Mouse (Mus musculus) kidney, adult 18-20 months (tissue): Measurements from ENCODE around the gene Pitpnm2.
A peak's percentile ranks its signal among the peaks of the same experiment; 100 is the strongest.

Experiments
- DNase-seq: peaks from one replicate; pipeline ENCODE4 v3.0.0; 2021

The Pitpnm2 gene

DNA sequence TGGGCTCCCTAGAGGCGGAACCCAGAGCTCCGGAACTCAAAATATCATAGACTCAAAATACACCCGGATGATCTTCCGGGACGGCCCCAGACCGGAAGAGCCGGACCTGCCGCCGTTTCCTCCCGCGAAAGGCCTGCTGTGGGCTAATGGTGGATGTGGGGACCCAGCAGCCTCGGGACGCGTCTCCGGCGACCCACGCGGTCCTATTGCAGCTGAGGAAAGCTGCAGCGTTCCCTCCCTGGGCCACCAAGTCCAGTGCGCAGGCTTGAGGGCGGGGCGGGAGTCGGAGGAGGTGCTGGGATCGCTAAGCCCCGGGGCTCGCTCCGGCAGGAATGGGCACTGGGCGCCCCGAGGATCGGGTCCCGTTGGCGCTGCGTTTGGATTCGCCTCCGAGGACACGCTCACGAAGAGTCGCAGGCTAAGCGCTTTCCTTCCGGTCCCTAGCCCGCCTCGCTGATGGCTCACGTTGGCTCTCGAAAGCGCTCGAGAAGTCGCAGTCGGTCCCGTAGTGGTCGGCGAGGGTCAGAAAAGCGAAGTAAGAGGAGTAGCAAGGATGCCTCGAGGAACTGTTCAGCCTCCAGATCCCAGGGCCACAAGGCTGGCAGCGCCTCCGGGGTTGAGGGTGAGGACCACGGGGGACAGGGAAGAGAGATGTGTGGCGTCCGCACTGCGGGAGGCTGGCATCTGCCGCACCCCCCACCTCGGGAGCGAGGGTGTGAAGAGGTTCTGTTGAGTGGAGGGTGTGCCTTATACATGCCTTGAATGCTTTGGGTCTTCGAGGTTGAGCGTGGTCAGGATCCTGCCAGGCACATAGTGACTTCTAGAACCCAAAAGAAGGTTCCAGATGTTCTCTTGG lies 133.3 kb downstream of the Pitpnm2 start, which contains the start of gene Arl6ip4:
TSS of gene Arl6ip4 (plus strand) at position 100 of the 856 bp plus-strand sequence.
- peak; percentile 83 for DNase-seq

- no peak for DNase-seq
Measured at GRCm38 (mm10) chr5:124115531-124115930, 134.0 kb downstream of the Pitpnm2 start.

DNA sequence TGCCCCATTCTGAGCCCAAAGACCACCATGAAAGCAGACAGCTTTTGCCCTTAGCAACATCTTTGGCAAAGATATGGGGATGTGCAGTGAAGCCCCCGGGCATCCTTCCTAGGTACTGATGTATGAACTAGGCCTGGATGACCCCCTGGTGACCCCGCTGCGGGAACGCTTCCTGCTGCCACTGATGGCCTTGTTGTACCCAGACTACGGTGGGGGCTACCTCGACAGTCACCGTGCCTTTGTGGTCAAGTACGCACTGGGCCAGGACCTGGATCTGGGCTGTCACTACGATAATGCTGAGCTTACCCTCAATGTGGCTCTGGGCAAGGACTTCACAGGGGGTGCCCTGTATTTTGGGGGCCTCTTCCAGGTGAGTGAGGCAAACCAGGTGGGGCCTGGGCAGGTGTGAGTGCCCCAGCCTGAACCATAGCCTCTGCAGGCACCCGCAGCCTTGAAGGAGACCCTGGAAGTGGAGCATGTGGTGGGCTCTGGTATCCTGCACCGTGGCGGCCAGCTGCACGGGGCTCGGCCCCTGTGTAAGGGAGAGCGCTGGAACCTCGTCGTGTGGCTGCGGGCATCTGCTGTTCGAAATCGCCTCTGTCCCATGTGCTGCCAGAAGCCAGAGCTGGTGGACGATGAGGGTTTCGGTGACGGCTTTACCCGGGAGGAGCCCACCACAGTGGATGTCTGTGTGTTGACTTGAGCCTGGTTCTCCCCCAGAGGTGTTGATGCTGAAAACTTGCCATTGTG lies 135.1 kb downstream of the Pitpnm2 start:
- DNase-seq: no peak

GRCm38 (mm10) chr5:124113030-124113429 lies 136.5 kb downstream of the Pitpnm2 start:
- DNase-seq: peak; percentile 65

DNA sequence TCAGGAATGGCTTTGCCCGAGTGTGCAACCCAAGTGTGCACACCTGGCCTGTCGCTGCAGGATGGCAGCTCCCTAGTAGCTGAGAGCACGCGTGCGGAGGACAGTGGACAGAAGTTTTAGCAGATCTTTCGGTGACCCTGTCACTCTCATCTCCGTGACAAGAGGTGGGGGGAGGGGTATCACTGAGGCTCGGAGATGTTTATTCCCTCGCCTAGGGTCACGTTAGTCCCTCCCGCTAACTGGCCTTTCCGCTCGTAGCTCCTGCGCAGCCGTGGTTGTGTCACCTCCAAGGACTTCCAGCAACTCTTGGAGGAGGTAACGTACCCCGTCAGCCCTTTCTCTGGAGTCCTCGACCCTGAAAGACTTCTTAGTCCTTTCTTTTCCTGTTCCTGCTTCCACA lies 137.0 kb downstream of the Pitpnm2 start:
- no peak for DNase-seq

GRCm38 (mm10) chr5:124111742-124112497 lies 137.6 kb downstream of the Pitpnm2 start, which contains the start of gene Ogfod2:
Ogfod2 (plus strand) TSS chr5:124112297.
- DNase-seq: peak; percentile 96

DNA sequence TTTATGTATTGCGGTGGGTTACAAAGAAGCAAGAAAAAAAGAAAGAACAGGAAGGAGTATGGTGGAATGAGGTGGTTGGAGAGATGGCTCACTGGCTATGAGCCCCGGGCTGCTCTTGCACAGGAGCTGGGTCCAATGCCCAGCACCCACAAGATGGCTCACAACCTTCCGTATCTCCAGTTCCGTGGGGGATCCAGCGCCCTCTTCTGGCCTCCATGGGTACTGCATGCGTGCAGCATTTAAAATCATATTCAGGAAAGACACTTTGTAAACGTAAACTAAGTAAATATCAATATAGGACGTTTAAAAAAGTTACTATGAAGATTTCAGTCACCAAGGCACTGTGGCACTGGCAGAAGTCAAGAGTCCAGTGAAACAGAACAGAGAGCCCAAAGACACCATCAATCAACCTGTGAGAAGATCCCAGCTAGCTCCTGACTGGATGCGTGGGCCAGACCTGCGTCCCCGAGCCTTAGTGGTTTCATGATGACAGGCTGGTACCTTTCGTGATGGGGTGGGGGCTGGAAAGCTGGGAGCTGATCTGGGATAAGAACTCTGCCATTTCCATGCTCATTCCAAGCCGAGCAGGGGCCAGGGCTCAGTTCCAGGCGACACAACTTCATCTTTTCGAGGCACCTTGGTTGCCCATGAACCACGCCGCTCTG lies 138.4 kb downstream of the Pitpnm2 start:
- DNase-seq: peak; percentile 56

DNA sequence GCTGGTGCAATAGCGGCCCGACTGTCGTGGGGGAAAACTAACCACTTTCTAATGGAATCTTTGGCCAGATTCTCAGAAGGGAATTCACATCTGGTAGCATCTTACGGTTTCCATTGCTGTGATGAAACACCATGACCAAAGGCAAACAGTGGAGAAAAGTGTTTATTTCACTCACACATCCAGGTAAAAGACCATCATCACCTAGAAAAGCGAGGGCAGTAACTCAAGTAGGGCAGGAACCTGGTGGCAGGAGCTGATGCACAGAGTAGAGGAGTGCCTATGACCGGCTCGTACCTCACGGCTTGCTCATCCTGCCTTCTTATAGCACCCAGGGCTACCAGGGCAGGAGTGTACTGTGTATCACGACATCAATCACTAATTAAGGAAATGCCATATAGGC lies 146.0 kb downstream of the Pitpnm2 start:
- no peak for DNase-seq

DNA sequence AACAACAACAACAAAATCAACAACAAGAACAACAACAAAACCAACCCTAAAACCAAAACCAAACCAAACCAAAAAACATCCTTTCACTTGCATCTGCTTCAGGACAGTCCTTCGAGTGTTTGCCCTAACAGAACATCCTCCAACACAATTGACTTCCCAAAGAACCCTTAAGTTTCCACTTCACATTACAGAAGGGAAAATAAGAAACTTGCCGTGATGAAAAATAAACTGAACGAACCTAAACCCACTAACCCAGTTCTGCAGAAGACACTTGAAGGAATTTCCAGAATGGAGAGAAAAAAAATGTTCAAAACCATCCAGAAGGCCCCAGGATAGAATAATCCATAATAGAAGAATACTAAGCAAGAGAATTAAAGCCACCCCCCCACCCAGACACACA lies 146.5 kb downstream of the Pitpnm2 start:
- no peak for DNase-seq

GRCm38 (mm10) chr5:124102326-124102725 lies 147.2 kb downstream of the Pitpnm2 start:
- no peak for DNase-seq

DNA sequence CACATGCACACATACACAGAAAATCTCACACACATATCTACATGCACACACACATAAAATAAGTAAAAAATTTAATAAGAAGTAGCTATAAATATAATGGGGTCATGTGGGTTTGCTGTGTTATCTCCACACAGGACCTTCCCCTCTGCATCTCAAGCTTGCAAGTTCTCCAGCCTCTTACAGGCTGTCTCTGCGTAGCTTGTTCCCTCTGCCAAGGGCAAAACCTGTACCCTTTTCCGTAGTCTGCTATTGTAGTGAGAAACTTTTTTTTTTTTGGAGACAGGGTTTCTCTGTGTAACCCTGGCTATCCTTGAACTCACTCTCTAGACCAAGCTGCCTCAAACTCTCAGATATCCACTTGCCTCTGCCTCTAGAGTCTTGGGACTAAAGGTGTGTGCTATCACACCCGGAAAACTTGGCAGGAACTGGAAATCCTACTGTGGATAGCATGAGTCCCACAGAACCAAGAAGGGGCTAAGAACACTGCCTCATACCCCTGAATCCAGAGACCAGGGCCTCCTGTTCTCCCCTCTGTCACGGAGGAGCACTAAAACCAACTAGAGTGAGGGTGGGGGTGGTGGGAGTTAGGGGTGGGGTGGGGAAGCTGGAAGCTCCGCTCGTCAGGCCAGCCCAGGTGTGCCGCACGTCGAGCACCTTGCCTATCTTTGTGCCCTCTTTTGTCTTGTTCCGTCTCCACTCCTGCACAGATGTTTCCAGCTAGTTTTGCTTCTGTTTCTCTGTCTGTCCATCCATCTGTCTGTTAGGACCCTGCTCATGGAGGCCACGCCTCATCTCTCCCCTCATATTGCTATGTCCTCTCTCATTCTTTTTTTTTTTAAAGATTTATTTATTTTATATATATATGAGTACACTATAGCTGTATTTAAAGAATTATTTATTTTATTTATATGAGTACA lies 149.2 kb downstream of the Pitpnm2 start:
- no peak for DNase-seq

DNA sequence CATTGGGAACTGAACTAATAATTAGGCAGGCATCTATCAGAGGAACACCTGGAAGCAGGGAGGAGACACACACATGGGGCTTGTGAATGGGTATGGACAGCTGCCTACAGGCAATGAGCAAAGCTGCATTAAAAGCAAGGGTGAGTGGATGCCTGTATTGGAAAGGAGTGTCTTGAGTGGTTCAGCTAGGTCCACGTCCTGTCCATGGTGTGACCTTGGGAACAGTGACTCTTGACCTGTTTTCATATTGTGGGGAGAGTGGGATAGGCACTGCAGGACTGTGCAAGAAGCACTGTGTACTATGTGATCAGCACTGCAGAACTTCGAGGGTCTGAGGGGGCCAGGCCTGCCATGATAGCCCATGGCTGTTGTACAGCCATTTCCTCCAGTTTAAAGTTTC lies 150.6 kb downstream of the Pitpnm2 start:
- DNase-seq: no peak

- peak; percentile 100 for DNase-seq
Measured at GRCm38 (mm10) chr5:124095596-124096232, 153.8 kb downstream of the Pitpnm2 start, which contains the start of gene Abcb9. Abcb9 (minus strand) TSS chr5:124095798.

GRCm38 (mm10) chr5:124095077-124095581 lies 154.4 kb downstream of the Pitpnm2 start:
- DNase-seq: peak; percentile 23

DNA sequence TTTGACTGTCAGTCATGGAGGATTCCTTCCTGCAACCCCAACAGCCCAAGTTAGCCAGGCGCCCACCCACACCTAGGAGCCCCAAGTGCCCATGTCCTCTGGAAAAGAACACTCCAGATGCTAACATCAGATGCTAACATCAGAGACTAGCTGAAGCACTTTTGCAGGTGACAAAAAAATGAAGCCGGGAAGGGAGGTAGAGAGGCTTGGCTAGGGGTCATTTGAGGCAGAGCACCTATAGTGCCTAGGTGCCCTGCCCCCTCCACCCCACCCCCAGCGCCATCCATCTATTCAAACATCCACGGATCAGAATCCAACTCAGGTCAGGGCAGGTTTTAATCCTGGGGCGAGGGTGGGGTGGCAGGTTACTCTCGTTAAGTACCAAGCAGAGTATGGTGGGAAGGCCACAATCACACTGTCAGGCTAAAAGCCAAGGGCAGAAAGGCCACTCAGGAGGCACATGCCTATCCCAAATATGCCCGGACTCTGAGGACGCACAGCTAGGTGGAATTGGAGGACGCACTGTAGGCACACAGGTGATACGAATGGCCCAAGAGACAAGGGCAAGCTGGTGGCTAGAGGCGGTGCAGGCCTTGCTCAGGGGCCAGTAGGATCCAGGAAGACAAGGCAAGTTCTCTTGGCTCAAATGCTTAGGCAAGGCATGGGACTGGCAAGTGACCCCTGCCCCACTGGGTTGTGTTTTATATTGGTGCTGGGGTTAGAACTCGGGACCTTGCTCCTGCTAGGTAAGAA lies 155.5 kb downstream of the Pitpnm2 start:
- no peak for DNase-seq

DNA sequence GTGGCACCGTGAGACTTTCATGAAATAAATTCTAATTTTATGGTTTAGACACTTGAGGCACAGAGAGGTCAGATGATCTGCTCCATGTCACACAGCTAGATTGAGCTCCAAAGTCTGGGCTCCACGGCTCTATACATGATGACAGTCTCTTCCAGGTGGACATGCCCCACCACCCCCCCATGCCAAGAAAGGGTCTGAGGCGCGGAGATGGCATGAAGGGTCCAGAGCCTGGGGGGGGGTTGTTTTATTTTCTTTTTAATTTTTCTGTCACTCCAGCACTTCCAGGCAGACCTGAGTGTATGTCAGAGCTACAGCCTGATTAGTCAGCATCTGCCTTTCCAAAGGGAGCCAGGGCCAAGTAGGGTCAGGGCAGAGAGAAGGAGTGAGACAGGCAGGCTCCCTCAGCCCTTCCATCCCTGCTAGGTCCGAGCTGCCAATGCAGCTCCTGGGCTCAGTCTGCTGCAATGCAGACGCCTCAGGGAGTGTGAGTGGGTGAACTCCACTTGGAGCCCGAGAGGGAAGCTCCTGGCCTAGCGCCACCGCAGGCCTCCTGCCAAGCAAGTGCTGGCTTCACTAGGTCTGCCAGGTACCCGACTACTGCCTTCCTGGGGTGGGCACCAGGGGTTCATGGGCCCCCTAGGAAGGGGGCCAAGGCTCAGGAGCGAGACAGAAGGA lies 156.3 kb downstream of the Pitpnm2 start:
- DNase-seq: peak; percentile 85

- no peak for DNase-seq
Measured at GRCm38 (mm10) chr5:124091951-124092406, 157.6 kb downstream of the Pitpnm2 start.

DNA sequence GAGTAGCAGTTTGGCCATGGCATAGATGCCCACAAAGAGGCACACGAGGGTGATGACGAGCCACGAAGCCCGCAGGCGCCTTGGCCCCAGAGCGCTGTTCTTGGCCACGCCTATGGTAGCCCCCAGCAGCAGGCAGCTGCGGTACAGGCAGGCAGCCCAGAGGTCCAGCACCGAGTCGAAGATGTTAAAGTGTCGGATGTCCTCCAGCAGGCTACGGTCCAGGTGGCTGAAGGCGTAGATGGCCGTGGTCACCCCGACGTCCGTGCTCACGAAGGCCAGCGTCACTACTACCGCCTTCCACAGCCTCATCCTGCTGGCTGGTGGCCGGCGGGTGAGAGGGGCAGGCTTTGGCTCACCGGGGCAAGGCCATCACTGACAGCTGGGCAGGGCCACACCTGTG lies 159.7 kb downstream of the Pitpnm2 start:
- DNase-seq: no peak

GRCm38 (mm10) chr5:124086876-124087275 lies 162.7 kb downstream of the Pitpnm2 start:
- no peak for DNase-seq
